Comparison of ENCODE assay signal across 15 mouse cellular contexts in genomic region chr3:8276661-8277060, GRCm38 (mm10).
A peak's percentile ranks its signal among the peaks of the same experiment; 100 is the strongest.
DNase-seq lines count a peak whose midpoint lies in the region.
"Had no signal": no experiment of that assay in that cellular context is flagged by ENCODE, and none has a peak within 500 bp of the region (broad histone marks: within the 10 kb centered on the region; RNA-seq: fewer than 3 reads in every experiment).

No protein-coding gene starts in this region.

- DNase-seq in heart, adult 11 months, result peak; percentile 33
- no peak for DNase-seq in heart, postnatal 25 days (ENCODE audit: low spot score)
- peak; percentile 70 for DNase-seq in R1 (ENCODE audit: low read depth, low spot score)
- DNase-seq in urinary bladder, adult 18-20 months (ENCODE audit: low spot score in 2 of 2), result no peak
- DNase-seq in ovary, postnatal 36 days (ENCODE audit: low spot score), result no peak
- DNase-seq: adrenal gland, adult 8-10 months; adrenal gland, postnatal 14 days; adrenal gland, postnatal 36 days; B cell, adult 2 months; cerebellum, adult 11-12 months; cerebellum, adult 2 months; cerebellum, adult 9-10 months; cerebellum, postnatal 10 days; cerebellum, postnatal 25 days; forebrain, postnatal 0 days had no signal

- intact Hi-C loops in heart, postnatal 25 days (cut with DNase I), result no loop called here

Comparison
In these comparisons a context has a peak if more than half of its experiments do, and no peak if none do; other contexts are left out.
1. DNase-seq: peak in heart, adult 11 months (single experiment) and R1 (single experiment); none in heart, postnatal 25 days (single experiment), urinary bladder, adult 18-20 months (0 of 2) and ovary, postnatal 36 days (single experiment).